Mouse (Mus musculus): Measurements from ENCODE around the gene Apcs.

The Apcs gene

DNA sequence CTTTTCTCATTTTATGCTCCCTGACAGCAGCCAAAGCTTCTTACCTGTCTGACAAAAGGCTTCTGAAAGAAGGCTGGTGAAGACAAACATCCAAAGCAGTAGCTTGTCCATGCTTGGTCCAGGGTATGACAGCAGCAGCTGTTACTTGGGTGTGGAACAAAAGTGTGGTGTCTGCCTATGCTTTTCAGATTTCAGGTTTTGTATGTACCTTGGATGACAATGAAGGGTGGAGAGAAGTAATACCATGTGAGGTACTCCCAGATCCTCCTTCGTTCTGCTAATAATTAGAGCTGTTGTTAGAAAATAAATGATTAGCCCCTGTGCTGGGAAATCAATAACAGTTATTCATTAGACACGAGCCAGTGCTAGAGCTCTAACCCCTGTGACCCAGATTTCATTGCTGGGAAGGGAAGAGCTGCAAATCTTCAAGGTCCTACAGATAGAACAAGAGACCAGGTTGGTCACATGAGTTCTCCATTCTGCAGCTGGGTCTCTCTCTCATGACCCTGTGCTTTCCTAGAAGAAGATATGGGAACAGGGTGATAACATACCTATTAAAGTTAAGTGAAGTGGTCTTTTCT lies at the start of gene Apcs:
Gene Apcs, minus strand, starts transcription at position 265 of the 581 bp plus-strand sequence.
- DNase-seq, result no peak

DNA sequence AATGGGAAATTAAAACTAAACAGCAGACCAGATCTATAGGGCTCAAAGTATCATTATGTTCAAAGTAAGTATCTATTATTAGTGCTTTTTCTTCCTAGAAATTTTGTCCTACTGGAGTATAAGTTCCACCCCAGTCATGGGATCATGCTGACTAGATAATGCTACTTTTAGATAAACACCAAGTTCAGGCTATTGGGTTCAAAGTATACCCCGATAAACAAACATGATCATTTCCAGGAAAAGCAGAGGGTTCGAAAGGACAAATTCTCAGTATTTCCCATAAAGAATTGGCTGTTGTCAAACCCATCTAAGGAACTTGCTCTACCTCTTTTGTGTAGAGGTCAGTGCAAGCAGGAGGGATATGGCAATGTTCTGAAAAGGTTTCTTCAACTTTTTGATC lies 37.4 kb upstream of the Apcs start:
- DNase-seq, result no peak

DNA sequence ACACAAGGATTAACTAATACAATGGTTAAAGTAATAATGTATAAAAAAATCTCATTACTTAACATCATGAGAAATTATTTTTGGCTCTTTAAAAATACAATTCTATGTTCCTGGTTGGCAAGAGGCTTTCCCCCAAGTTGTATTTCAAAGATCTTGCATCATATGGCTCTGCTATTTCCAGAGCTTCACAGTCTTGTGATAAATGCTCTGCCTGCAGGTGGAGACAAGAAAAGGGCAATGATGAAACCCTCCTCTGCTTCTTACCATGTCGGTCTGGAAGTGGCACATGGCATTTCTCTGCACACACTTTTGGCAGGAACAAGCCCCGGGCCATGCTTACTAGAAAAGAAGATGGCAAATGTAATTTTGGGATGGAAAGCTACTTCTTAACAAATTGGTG lies 23.6 kb upstream of the Apcs start:
- DNase-seq, result no peak

DNA sequence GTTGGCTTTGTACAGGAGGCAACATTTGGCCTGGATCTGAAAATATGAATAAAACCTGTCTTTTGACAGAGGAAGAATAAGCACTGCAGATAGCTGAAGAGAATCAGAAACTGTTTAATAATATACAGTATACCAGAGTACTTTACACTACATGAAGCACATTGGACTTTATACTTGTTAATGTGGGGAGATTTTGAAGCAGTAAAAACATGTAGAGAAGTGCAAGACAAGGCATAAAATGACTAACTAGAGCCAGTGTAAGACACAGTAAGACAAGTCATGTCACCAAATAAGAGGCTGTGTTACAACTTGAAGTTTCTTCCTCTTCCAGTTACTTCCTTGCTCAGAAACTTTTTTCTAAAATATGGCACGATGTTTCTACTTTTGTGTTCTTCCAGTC lies 22.3 kb upstream of the Apcs start:
- no peak for DNase-seq

DNA sequence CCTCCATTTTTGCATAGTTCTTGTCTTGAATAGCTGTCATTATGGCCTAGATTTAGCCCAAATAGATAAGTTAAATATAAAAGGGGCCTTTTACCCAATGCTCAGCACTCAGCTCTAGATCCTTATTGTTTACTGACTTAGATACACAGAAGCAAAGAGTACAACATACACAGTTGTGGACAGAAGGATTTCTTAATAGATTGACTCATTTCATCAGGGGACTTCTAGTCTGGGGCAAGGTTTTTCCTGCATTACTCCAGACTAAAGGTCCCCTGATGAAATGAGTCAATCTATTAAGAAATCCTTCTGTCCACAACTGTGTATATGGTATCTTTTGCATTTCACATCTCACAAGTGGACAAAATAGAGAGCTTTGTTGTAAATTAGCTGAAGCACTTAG lies 8.5 kb upstream of the Apcs start:
- DNase-seq, result no peak

DNA sequence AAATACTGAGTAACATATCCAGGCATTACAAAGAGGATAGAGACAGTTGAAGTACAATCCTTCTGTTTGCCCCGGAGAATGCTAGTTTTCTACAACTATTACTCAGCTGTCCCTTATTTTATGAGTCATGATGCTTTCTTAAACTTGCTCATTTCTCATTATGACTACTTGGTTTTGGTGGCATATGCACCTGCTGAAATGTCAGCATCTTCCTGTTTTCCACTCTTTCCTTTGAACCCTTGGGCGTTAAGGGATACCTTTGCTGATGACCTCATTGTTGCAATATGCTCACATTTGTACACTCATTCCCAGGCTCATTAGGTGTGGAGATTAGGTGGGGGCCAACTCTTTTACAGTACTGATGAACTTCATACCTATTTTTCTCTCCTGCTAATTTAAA lies 594 bp upstream of the Apcs start:
- DNase-seq, result no peak

DNA sequence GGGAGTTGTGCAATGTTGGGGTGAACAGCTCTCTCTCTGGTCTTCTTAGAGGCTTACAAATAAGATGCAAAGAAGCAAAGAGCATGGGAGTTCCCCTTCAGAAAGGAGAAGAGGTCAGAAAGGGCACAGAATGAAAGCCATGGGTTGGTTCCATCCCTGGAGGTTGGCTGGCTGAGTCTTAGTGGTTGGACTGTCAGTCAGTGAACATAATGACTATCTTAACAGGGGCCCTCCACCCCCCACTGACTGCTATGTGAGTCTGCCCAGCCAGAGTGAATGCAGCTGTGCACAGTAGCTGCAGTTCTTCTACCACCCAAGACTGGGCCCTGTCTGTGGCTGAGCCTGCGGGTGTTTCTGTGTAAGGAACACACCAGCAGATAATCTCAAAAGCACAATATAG lies 18.2 kb downstream of the Apcs start:
- no peak for DNase-seq

DNA sequence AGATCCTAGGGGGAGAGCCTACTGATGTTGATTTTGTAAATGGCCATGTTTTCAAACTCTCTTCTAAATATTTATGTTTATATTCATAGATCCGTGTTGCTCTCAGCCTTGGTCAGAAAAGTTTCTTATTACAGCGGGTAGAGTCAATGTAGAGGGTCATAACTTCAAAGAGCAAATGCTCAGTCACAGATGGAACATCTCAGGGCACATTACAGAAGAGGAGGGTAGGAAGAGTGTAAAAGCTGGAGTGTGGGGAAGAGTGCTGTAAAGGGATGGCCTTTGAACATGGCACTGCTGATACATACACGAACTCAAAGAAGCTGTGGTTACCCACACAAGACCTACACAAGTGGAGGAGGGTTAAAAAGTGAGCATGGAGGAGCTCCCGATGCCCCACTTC lies 19.6 kb downstream of the Apcs start:
- DNase-seq, result no peak

DNA sequence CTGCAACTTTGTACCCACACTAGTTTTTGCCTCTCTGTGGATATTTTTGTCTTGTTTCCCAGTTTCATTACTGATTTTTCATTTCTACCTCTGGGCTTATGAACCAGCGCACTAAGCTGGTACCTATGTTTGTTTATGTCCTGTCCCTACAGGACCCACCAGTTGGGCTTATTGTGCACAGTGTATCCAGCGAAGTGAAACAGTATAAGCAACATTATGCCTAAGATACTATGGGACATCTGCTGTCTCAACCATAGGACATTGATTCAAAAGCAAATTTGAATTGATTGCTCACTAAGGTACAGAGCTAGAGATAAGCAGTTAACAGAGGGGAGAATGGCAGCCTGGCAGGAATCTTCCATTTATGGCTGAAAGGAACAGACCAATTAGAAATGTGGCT lies 46.7 kb downstream of the Apcs start:
- DNase-seq, result no peak

DNA sequence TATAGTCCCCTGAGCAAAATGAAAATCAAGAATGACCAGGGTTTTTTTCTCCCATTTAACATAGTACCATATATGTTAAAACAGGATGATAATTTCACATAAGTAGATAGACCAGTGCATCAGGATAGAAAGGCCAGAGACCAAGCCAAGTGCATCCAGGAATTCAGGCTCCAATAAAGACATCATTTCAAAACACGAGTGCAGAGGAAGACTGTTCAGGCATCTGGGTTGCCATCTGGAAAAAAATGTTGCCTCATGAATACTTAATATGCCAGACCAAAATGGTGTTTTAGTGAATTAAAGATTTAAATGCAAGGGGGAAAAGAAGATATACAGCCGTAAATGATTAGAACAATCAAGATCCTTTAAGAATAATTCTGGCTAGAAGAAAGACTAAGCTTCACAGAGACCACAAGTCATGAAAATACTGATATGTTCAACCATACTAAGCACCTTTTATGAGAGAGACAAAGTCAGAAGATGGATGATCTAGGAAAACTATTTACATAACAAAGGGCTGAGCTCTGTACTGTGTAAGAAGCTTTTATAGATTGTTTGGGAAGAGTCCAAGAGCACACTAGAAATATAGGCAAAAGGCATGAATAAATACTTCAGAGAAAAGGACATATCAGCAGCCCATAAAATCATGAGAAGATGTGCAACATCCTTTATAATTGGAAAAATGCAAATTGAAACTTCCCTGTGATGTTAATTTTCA lies 47.6 kb downstream of the Apcs start:
- DNase-seq, result no peak

Measured in thymus, postnatal 25 days (tissue).